Mouse (Mus musculus) heart, postnatal 25 days (tissue): ENCODE measurements around the gene Clip2. TPM values are rescaled to one million over a fixed set of nuclear protein-coding genes. Genes with fewer than 3 reads are reported as not detected.
"Not testable (repeated sequence)": the region's sequence is repeated elsewhere in the genome, so short reads cannot be mapped to it uniquely, and the experiment has no call there.

Source experiments
- DNase-seq: peaks from one replicate; pipeline ENCODE4 v3.0.0; 2022; ENCODE audit warnings: low spot score
- intact Hi-C: fragments of 180-260 bp; cut with DNase I; formaldehyde crosslinking; loops from one replicate; pipeline ENCODE4 v1.15.1; 2025
- total RNA-seq, 2 experiments: library from RNA; stranded (reverse); gene quantifications; 2 replicates each; pipeline ENCODE4 v1.2.3; 2021

Clip2 gene
- total RNA-seq, 2 experiments from 2014 or later, result 6.9 to 7.9 TPM

DNA sequence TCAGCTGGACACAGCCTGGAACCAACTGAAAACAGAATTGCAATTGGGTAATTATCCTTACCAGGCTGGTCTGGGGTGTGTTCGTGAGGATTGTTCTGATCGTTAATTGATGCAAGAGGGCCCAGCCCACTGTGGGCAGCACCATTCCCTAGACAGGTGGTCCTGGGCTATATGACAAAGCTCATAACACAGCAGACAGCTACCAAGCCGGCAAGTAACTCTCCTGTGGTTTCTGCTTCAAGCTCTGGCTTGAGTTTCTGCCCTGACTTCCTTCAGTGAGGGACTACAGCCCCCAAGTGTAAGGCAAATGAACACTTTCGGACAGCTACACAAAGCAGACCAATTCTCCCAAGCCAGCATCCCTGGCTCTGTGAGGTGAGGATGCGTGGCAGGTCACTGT, 55.2 kb downstream of the Clip2 start:
- no peak for DNase-seq
- intact Hi-C loops, result loop anchor here (2.0 kb wide), 1 partner anchor 86 kb away; no protein-coding TSS in a partner anchor

- no peak for DNase-seq
- intact Hi-C loops, result loop anchor here (2.0 kb wide), 3 partner anchors 87 to 405 kb away; no protein-coding TSS in a partner anchor
Measured at GRCm38 (mm10) chr5:134495796-134496195, 56.4 kb downstream of the Clip2 start.

GRCm38 (mm10) chr5:134494142-134494541, 58.1 kb downstream of the Clip2 start:
- DNase-seq, result peak; percentile 69
- intact Hi-C loops, result loop anchor here (1.0 to 2.0 kb wide), 3 partner anchors 123 to 407 kb away; no protein-coding TSS in a partner anchor

DNA sequence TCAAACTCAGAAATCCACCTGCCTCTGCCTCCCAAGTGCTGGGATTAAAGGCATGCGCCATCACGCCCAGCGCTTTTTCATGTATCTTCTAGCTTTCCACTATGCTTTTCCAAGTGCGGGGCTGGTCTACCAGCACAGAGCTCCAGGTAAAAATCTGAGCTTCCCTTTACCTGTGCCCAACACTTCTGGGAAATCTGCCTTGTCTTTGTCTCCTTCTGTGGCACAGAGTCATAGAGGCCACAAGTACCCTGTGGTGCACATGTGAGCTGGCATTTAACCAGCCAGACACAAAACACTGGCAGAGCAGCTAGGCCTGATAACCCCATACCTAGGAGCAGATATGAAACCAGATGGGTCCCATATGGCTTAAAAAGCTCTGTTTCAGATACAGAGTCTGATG, 59.3 kb downstream of the Clip2 start:
- intact Hi-C loops, result no loop called here
- no peak for DNase-seq

DNA sequence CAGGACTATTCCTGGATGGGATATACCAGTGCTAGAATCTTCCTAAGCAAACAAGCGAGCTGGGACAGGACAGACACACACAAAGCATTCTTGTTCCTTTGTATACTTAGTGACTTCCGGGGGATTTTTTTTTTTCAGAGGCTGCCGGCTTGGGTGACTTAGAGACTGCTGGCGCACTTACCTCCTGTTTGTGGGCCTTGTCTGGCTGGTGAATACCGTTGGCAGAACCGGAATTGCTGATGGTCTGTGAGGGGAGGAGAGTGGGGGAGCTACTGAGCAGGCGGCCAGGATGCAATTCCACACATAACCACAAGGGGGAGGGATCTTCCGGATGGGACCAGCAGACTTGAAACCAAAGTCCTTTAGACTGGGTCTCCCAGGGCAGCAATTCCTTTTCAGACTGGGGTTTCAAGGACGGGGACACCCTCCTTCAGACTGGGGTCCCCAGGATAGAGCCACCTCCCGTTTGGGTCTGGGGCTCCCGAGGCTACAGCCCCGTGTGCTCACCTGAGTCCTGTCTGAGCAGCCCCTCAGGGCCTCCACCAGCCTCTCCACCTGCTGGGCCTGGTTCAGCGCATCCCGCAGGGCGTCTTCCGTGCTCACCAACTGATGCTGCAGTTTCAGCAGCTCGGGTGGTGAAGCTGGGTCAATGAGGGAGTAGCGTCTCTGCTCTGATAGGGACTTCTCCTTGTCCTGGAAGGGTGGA, 60.4 kb downstream of the Clip2 start:
- intact Hi-C loops, result no loop called here
- peak; percentile 60 for DNase-seq

GRCm38 (mm10) chr5:134491206-134491605, 61.0 kb downstream of the Clip2 start:
- intact Hi-C loops, result no loop called here
- DNase-seq, result no peak

DNA sequence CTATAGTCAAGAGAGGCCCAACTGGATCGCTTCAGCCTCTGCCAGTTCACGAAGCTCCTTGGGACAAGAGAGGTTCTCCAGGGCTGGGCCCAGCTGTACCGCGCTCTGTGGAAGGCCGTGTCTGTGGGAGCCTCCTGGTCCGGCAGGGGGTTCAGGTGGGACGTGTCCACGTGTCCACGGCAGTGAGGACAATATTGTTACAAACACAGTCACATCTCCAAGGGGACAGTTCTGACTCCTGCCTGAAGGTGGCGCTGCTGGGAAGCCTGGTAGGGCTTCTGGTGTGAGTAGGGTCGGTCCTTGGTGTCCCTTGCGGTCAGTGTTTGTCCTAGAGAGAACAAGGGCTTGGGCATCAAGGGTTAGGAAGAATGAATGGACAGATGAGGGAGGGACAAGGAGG, 61.8 kb downstream of the Clip2 start:
- no peak for DNase-seq
- intact Hi-C loops, result no loop called here

DNA sequence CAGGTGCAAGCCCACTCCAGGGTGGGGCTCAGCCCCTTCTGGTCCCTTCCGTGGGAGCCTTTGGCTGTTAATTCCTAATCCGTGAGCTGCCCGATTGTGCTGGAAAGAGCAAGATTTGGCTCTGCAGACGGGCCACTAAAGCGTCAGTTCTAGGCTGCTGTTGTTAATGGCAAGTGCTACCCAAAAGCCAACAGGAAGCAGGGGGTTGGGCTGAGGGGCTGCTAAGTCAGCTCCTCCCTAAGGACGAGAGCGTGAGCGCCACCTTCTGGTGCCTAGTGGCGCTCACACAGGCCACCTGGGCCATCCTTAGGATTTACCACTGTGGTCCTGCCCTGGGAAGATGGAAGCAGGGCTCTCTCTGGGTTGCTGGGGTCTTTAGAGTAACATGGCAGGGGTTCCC, 62.7 kb downstream of the Clip2 start:
- intact Hi-C loops, result loop anchor here (5.0 kb wide), 1 partner anchor 307 kb away; the partner anchor contains the start of gene Gtf2ird2
- DNase-seq, result no peak

GRCm38 (mm10) chr5:134488596-134488995, 63.6 kb downstream of the Clip2 start:
- intact Hi-C loops, result loop anchor here (5.0 kb wide), 1 partner anchor 306 kb away; the partner anchor contains the start of gene Gtf2ird2
- DNase-seq, result no peak

DNA sequence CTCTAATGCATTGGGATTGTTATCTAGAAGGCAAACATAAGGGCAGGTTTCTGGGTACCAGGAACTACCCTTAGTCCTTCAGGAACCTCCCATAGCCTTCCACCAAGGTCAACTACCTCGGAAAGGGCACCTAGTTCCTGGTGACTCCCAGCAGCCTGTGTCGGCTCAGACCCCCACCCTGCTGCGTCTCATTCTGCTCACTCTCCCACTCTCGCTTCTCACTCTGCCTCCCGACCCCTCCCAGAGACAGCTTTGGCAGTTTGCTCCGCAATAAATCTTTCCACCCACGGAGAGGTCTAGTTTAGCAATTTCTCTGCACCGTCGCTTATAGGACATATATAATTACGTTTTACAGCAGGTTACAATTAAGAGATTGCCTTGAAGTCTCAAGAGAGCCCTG, 64.2 kb downstream of the Clip2 start:
- intact Hi-C loops, result loop anchor here (5.0 kb wide), 1 partner anchor 306 kb away; the partner anchor contains the start of gene Gtf2ird2
- no peak for DNase-seq

DNA sequence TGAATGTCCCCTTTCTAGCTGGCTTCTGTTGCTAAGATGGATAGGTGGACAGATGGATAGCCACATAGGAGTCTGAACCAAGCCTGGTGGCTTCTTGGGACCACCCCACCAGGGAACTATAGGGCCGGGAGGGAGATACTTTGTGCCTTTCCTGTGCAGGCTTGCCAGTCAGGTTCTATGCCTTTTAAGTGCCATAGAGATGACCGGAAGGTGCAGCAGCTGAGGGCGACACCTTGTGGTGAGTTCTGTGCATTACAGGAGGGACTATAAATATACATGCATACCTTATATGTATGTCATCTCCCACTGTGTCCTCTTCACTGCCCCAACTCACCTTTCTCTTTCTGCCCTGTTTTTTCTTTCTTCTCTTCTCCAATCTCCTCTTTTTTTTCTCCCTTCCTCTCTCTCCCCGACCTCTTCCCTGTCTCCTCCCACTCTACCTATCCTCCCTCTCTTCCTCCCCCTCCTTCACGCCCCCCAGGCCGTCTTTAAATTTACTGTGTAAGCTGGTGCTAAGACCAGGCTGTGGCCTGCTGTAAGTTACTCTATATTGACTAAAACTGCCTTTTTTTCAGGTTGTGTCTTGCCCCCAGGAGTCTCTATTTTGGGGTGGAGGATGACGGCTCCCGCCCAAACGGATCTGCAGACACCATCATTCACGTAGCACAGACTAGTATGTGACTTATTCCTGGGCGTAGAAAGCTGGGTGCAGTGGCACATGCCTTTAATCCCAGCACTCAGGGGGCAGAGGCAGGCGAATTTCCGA, 66.2 kb downstream of the Clip2 start:
- no peak for DNase-seq
- intact Hi-C loops, result loop anchor here (1.0 to 5.0 kb wide), 3 partner anchors 101 to 304 kb away; partner anchors contain the start of gene Gtf2ird2

GRCm38 (mm10) chr5:134485183-134485730, 67.0 kb downstream of the Clip2 start:
- no peak for DNase-seq
- intact Hi-C loops, result loop anchor here (2.0 to 5.0 kb wide), 2 partner anchors 110 to 303 kb away; partner anchors contain the start of gene Gtf2ird2

DNA sequence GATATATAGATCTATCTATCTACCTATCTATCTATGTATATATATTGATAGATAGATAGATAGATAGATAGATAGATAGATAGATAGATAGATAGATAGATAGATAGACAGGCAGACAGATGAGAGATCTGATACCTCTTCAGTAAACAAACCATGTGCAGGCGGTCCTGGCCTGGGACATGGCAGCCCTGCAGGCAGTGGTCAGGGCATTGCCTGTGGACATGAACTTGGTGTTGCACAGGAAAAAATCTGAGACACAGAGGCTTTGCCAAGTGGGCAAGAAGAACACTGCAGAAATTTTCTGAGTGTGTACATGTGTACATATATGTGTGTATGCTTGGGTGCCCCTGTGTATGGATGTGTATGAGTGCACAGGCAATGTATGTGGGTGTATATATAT, 68.9 kb downstream of the Clip2 start:
- intact Hi-C loops, result no loop called here
- DNase-seq, result no peak

GRCm38 (mm10) chr5:134482331-134482730, 69.9 kb downstream of the Clip2 start:
- no peak for DNase-seq
- intact Hi-C loops, result no loop called here

- DNase-seq, intact Hi-C loops: not testable (repeated sequence)
Measured at GRCm38 (mm10) chr5:134478886-134479285, 73.3 kb downstream of the Clip2 start.

DNA sequence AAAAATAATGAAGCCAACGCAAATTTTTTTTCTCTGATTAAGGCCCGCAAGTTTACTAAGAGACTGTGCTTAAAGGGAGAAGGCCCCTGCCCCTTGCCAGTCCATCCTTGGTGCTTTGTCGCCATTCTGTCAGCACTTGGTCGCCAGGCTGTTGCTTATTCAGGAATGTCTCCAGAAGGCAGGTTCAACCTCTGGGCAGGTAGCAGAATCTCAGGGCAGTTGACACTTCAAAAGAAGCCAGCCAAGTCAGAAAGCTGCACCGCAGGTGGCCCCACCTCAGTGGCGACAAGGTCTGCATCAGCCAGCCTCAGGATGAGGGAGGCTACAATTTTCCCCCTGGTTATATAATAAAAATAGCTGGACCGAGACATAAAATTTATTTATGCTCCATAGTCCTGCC, 76.5 kb downstream of the Clip2 start:
- DNase-seq, intact Hi-C loops: not testable (repeated sequence)

GRCm38 (mm10) chr5:134475006-134475605, 77.1 kb downstream of the Clip2 start:
- intact Hi-C loops, result no loop called here
- DNase-seq, result no peak

DNA sequence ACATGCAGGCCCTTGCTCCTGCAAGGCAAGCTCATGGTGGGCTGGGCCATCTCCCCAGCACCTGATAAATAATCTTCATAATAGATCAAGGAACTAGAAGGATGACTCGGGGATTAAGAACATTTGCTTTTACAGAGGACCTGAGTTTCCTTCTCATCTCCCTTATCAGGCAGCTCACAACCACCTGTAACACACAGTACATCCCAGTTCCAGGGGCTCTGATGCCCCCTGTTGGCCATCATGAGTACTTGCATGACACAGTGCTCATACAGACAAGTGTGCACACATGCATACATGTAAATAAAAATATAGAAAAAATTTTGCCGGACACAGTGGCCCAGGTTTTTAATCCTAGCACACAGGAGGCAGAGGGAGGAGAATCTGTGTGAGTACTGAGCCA, 78.3 kb downstream of the Clip2 start:
- no peak for DNase-seq
- intact Hi-C loops, result no loop called here

DNA sequence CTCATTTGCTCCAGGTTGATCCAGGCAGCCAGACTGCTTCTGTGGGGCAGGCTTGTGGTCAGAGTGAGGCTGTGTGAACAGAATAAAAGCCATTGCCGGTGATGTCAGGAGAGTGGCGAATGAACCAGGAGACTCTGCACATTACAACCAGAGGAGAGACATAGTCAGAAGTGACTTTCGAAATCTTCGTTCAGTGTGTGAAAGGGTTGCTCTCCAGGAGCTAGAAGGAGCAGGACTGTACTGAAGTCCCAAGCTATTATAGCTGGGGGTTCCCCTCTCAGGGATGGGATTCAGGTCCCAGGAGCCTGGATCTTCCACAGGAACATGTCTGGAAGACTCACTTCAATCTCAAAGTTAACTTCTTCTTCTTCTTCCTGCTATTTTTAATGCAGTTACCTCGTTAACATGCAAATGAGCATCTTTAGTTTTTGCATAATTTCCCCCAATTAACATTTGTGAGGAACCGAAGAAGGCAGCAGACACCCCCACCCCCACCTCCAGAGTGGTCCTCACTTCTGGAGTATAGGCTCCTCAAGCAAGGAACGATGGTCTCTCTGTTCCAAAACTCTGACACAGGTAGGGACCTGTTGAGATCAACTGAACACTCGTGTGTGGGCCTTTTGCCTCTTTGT, 81.6 kb downstream of the Clip2 start:
- DNase-seq, result no peak
- intact Hi-C loops, result no loop called here
